Mouse (Mus musculus) cerebellum, adult 9-11 months (tissue): ENCODE data around the gene Hck.
A peak's percentile ranks its signal among the peaks of the same experiment; 100 is the strongest.

Experiments used
- DNase-seq: peaks from one replicate; pipeline ENCODE4 v3.0.0; 2022

The Hck gene

DNA sequence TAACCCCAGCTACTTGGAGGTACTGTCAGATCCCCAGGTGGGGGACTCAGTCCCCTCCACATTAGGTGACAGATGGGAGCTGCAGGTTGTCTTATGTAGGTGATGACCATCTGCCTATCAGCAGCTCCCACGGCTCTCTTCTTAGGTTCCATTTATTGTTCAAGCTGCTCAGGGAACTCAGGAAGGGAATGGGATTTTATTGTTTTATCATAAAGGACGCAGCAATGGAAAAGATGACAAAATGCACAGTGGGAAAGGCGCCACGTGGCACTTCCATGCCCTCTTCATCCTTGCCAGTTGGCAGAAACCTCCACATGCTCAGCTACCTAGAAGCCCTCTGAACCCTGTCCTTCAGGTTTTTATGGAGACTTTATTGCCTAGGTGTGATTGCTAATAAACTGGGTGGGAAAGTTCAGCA is 44.8 kb downstream of the Hck start:
- peak; percentile 62 for DNase-seq

DNA sequence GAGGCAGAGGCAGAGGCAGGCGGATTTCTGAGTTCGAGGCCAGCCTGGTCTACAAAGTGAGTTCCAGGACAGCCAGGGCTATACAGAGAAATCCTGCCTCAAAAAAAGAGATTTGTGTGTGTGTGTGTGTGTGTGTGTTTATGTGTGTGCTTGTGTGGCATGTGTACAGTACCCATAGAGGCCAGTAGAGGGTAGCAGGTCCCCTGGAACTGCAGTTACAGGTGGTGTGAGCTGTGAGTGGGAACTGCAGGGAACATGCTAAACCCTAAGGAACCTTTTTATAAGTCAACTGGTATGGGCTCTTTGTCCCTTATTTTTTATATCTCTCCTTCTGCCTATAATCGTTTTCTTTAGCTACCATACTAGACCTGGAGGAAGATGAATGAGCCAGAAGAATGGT is 49.0 kb downstream of the Hck start:
- no peak for DNase-seq

DNA sequence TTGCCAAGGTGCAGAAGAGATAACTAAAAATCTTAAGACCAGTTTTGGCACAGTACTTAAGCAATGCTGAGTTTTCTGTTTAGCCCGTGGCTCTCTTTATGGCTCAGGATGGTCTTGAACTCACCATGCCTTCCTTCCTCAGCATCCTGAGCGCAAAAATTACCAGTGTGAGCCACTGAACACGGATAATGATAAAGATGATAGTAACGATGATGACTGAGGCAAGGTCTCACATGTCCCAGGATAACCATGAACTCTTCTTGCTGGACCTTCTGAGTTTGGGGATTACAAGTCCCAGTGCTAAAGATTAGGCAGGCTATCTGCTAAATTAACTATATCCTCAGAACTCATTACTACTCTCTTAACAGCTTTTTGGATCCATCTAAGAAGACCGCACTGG is 51.9 kb downstream of the Hck start:
- no peak for DNase-seq

DNA sequence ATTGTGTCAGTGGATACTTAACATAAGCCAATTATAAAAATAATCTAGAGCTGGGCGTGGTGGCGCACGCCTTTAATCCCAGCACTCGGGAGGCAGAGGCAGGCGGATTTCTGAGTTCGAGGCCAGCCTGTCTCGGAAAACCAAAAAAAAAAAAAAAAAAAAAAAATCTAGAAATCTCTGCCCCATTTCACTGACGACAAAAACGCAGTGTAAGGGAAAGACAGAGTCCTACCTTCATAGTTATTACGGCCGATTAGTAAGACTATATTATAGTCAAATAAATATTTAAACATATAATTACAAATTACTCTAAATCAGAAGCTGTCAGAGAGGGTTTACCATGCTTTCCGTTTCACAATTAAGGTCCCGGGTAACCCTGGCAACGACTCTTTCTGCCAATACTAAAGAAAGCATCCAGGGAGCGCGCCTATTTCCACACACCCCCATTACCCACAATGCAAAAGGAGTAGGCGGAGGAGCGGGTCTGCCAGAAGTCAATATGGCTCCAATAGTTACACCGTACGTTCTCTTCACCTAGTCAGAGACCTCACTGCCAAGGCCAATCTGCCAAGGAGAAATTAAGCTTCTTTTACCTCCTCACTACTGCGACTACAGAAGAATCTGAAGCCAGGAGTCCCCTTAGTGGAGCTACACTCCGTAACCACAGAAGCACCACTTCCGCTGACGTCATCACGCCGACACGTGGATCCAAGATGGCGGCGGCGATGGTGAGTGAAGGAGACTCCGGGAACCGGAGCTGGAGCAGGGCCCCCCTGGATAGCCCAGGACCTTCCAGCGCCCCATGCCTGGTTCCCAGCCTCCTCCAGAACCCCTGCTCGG is 52.8 kb downstream of the Hck start, which contains the start of gene Tm9sf4:
Tm9sf4 (plus strand) TSS at position 460 of the 840 bp plus-strand sequence.
- DNase-seq: peak; percentile 91

DNA sequence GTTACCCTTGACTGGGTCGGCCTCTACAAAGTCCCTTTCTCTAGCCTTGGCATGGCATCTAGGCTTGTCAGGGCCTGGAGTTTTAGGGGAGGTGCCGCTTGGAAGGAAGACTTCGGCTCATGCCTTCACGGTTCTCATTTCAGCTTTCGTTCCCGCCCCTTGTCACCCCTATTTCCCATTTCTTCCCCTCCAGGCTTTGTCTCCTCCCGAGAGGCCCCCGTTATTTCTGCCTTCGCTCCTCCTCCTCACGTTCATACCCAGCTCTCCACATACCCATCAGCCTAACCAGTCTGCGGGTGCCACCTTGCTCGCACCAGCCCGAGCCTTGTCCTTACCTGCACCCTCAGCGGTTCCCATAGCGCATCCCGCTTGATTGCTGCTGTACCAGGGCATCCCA is 53.4 kb downstream of the Hck start:
- no peak for DNase-seq

DNA sequence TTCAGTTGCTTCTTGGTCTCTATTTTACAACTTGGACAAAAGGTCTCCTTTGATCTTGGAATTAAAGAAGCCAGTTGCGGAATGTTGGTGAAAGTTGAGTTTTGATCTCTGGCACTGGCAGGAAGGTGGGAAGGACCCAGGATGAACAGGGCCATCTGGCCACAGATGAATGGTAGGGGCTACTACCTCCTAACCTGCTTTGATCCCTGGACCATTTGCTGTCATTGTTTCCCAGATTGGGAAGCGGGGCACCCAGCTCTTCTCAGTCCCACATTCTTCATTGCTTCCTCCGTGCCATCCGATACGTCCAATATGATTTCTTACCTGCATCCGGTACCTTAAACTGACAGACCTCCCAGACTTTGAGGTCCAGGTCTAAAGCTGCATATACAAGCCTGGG is 58.9 kb downstream of the Hck start:
- DNase-seq: no peak

DNA sequence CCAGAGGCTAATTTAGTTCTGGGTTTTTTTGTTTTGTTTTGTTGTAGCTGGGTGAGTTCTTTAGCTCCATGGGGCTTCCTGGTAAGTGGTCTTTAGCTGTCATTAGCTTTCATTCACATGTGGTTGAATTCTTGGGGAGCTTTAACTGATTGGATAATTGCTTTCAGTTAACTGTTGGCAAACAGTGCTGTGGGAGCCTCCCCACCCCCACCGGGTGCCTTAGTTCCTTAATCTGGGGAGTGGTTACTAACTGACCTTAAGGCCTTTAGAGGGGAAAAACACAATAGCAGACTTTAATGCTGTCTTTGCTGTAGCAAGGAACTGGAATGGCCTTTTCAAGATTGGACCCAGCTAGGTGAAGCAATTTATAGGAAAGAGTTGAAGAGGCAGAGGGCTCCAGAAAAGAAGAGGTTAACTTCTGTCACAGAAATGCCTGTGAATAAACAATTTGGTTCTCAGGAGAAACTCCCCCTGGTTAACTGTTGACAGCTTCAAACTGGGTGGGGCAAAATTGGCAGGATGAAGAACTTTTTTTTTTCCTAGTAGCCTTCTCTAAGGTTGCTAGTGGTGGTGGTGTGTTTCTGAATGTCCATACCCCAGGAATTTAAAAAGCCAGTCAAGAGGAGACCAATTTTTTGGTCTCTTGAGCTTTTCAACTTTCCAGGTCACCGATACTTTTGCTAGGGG is 60.0 kb downstream of the Hck start:
- no peak for DNase-seq

DNA sequence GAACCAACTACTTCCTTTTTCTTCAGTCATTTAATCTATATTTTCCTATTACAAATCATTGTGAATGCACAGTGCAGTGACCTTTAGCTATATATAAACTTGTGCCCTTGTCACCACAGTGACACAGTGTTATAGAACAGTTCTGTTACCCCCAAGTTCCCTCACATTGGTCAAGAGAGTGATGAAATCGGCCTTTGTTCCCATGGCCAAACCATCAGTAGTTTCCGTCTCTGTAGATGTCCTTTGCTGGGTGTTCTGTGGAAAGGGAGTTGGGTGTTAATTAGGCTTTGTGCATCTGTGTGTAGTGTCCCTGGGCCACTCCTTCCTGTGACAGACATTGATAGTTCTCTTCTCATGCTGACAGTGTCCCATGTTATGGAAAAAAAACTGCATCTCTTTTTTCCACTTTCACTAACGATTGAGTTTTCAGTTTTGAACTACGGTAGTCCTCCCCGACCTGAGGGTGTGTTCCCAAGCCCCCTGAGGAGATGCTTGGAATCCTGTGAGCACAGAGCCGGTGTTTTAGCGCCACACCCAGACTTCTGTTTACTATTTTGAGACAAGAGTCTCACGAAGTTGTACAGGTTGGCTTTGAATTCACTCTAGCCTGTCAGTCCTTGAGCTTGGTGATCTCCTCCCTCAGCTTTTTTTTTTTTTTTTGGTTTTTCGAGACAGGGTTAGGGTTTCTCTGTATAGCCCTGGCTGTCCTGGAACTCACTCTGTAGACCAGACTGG is 62.4 kb downstream of the Hck start:
- no peak for DNase-seq

DNA sequence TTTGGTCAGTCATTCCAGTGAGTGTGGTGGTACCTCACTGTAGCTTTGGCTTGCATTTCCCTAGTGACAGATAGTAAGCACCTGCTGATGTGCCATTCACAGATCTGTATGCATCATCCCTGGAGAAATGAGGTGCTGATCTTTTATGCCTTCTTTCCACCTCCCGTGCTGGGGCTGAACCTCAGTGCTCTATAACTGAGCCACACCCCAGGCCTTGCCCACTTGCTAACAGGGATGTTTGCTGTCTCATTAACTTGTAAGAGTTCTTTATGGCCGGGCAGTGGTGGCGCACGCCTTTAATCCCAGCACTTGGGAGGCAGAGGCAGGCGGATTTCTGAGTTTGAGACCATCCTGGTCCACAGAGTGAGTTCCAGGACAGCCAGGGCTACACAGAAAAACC is 63.7 kb downstream of the Hck start:
- DNase-seq: no peak

DNA sequence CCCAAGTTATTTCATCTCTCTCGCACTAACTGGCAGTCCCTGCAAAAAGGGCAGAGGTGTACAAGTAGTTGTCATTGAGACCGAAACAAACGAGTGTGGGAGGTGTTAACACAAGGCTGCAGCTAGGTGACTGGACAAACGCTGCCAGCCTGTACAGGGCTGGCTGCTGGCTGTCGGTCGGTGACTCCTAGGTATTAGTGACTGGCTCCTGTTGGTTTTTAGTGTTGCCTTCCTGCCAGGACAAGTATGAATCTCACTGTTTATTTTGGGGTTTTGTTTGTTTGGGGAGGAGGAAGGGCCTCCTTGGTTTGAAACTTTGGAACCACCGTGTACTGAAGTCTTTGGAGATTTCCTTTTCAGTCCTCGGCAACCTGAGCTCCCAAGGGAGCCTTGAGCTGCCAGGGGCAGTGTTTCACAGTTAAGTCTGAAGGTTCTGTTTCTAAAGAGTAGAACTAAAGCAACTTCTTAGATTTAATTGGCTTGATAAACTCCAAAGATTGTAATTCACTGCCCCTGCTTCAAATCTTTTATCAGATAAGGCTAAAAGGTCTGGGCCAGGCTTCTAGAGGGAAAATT is 67.8 kb downstream of the Hck start:
- no peak for DNase-seq

DNA sequence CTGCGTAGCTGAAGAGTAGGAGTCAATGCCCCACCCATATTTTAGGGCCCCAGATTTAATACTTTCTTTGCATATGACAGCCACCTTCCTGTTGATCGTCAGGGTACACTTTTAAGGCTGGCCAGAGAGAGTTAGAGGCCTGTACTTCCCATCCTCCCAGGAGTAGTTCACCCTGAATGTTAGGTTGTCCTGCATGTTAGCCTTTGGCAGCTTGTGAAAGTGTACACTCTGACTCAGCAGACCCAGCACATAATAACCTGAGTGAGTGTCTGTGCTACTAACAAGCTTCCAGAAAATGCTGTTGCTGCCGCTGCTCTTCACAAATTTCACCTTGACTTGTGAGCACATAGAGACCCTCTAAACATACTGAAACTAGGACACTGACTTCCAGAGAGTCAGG is 68.9 kb downstream of the Hck start:
- no peak for DNase-seq

DNA sequence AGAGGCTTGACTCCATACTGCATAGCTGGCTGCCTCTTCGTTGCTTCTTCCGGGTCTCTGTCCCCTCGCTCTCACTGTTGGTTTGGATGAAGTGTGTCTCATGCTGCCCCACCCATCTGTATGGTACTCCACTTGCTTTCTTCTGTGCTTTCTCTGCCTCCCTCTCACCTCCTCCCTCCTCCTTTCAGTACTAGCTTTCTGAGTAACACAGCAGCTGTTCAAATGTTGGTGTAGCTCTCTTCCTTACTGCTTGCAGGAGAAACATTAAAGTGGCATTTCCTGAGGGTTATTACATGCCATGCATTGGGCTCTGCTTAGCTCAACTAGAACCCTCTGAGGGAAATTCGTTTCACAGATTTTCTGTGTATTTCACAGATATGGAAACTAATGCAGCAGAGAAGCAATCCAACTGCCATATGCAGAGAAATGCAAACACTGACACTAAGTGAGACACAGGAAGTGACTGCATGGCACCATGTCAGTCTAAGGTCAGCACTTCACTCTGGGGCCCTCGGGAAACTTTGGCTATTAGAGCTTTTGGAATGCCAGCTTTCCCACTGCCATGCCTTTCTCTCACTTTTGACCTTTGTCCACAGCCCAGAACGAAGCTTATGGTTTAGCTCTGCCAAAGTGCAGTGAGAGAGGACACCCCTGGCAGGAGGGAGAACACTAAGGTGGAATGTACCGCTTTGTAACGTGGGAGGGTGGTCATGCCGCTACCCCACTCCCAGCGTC is 71.0 kb downstream of the Hck start:
- DNase-seq: no peak

DNA sequence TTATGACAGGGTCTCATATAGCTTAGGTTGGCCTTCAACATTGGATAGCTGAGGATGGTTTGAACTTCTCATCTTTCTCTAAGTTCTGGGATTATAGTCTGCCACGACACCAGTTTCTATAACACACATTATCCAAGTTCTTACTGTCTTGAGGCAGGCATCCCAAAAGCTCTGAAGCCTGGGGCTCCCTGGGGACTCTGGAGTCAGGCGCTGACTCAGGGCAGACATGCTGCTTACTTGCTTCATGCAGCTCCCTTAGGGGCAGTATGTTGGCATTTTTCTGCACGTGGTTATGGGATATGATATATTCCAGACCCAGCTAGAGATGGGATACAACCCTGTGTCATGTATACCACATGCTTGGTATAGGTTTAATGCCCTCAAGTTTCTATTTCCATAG is 71.7 kb downstream of the Hck start:
- no peak for DNase-seq

DNA sequence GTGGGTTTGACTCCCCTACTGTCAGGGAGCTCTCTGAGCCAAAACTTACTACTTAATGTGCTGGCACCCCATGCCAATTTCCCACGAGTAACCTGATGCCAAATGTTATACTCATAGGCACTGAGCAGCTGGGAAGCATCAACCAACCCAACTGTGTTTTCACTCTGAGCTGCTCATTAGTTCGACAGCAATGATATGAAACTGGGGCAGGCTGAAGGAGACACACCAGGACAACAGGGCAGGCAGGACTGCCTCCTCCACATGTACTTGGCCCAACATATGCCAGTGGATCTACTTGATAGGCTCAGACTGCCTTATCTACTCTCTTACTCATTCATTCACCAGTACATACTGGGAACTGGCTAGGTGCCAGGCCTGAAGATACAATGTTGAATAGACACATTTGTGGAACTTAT is 77.9 kb downstream of the Hck start:
- no peak for DNase-seq

DNA sequence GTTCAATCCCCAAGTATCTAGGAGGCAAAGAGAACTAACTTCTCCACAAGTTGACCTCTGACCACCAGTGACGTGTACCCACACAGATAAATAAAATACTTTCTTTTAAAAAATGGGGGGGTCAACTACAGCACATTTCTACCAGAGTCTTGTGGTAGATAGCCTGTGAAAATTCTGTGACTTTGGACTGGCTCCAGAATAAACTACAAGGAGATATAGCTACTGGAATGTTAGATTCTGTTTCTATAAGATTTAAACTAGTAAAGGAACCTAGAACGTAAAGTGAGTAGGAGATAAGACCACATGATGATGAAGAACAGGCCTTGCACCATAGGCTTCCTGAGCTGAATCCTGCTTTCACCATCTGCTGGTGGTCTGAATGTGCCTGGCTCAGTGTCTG is 79.6 kb downstream of the Hck start:
- no peak for DNase-seq

DNA sequence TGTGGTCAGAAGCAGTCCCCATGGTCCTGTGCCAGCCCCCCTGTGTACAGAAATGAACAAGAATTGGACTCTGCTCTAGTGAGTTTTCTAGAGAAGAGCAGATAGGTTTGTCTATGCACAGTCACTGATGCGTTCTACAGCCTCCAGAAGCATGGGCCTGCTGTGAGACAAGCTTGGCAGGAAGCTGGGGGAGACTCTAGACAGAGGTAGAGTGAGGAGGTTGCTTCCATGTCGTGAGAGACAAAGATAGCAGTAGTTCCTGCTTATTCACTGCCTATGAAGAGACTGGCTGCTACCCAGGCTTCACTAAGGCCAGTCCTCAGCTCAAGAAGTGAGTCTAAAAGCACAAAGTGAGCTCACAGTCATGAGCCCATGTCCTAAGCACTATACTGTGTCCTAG is 83.0 kb downstream of the Hck start:
- DNase-seq: no peak

DNA sequence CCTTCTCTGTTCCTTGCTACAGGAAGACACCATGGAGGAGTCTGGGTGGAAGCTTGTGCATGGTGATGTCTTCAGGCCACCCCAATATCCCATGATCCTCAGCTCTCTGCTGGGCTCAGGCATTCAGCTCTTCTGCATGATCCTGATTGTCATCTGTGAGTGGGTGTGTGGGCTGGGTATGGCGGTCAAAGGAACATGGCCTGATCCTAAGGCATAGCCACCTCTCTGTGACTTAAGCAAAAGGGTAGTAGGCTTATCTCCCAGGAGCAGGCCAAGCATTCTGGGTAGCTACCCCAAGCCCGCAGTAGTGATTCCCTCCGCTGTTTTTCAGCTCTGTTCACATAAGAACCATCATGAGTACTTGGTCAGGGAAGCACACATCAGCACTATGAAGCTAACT is 86.0 kb downstream of the Hck start:
- no peak for DNase-seq

DNA sequence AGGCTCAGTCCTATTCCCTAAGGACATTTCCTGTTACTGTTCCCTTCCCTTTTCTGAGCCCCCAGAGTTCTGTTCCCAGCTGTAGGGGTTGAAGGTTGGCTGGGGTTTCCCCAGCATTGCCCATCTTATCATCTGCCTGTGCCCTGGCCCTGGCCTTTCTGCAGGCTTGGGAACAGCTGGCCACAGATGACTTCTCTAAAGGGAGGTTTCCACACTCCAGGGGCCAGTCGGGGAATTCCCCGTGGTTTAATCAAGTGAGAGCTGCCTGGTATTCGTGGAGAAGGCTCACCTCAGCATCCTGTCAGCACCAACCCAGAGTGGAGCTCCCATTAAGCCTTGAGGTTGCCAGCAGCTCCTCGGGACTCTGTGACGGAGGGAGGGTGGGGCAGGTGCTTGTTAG is 90.2 kb downstream of the Hck start:
- no peak for DNase-seq

DNA sequence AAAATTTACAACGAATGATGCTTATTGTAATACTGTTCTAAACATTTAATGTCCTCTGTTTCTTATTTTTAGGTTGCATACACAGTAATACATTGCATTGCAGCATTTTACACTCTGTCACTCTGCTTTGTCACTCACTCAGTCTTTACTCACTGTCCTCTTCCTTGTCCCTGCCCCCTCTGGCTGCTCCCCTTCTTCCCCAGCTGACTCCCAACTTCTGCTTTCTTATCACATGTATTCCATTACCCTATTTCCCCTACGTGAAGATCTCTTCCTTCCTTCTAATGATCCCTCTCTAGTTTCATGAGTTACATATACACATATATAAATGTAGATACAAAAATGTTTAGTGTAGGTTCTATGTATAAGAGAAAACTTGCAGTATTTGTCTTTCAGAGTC is 90.8 kb downstream of the Hck start:
- no peak for DNase-seq
